18 mouse cellular contexts compared by ENCODE assay signal in the genomic region with DNA sequence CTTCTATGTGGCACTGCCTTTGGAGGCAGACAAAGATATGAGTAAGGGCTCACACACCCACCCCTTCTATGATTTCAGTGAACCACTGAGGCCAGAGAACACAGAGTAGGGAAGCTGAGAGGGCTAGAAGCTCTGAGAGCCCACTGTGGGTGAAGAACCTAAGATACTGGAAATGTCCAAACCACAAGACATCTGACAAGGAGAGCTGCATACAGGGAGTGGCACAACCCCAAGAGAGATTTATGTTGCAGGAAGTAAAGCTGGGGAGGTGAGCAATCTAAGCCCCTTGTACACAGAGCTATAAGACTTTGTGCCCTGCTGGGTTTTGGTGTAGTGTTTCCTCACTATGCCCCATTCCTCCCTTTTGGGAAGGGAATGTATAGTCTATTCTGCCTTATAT. TPM values are rescaled to one million over a fixed set of nuclear protein-coding genes. Genes with fewer than 3 reads are reported as not detected.
"Had no signal": no experiment of that assay in that cellular context is flagged by ENCODE, and none has a peak within 500 bp of the region (broad histone marks: within the 10 kb centered on the region; RNA-seq: fewer than 3 reads in every experiment).

No protein-coding gene starts in this region.

- H3K4me2 ChIP-seq: lung, embryonic 14.5 days; neural tube, embryonic 13.5 days; neural tube, embryonic 15.5 days; stomach, embryonic 15.5 days had no signal

- ATAC-seq: midbrain, embryonic 16.5 days had no signal

- H3K4me1 ChIP-seq: stomach, embryonic 15.5 days had no signal

- H3K27me3 ChIP-seq: megakaryocyte, embryonic 14.5 days; stomach, embryonic 15.5 days had no signal

- H3K9me3 ChIP-seq: megakaryocyte, embryonic 14.5 days; neural tube, embryonic 15.5 days; stomach, embryonic 15.5 days had no signal

- H3K9ac ChIP-seq: lung, embryonic 14.5 days; neural tube, embryonic 13.5 days; neural tube, embryonic 15.5 days; stomach, embryonic 15.5 days had no signal

- H3K4me3 ChIP-seq: megakaryocyte, embryonic 14.5 days; midbrain, embryonic 10.5 days; myocyte; neural tube, embryonic 13.5 days; neural tube, embryonic 15.5 days; stomach, embryonic 15.5 days had no signal

- DNase-seq: lung, adult 18-20 months; lung, embryonic 14.5 days; lung, postnatal 10 days; lung, postnatal 4 days; midbrain, embryonic 14.5 days; right cerebral cortex, postnatal 14 days; thymus, adult 2 months; thymus, postnatal 25 days; thymus, postnatal 4 days had no signal

- H3K27ac ChIP-seq: midbrain, embryonic 10.5 days; neural tube, embryonic 13.5 days; neural tube, embryonic 15.5 days; stomach, embryonic 15.5 days; stomach, postnatal 0 days had no signal

RNA-seq across cellular contexts. Expression of gene Pou4f1, which starts 51.3 kb away (rescaled TPM):
- polyA plus RNA-seq: liver, embryonic 16.5 days had no signal
